ENCODE assay signal across 11 mouse cellular contexts in genomic region chr10:97265959-97266517, GRCm38 (mm10).
DNase-seq lines count a peak whose midpoint lies in the region; ATAC-seq lines count a peak whose summit lies in the region.
"Had no signal": no experiment of that assay in that cellular context is flagged by ENCODE, and none has a peak within 500 bp of the region (broad histone marks: within the 10 kb centered on the region; RNA-seq: fewer than 3 reads in every experiment).

No protein-coding gene starts in this region.

- no peak overlapping the region; the same call in 1 of the 2 replicates for H3K27ac ChIP-seq in limb, embryonic 10.5 days
- H3K27ac ChIP-seq in liver, embryonic 12.5 days, result no peak overlapping the region
- H3K27ac ChIP-seq: limb, embryonic 15.5 days had no signal

- H3K4me1 ChIP-seq in limb, embryonic 10.5 days, result peaks cover 17% of the 10 kb centered on the region
- H3K4me1 ChIP-seq in liver, embryonic 12.5 days, result no peaks in the 10 kb centered on the region

- no peaks in the 10 kb centered on the region for H3K9me3 ChIP-seq in limb, embryonic 10.5 days (replicated peaks)
- H3K9me3 ChIP-seq in liver, embryonic 12.5 days (replicated peaks), result no peaks in the 10 kb centered on the region
- H3K9me3 ChIP-seq: limb, embryonic 15.5 days had no signal

- peak; percentile 4 to 6 for DNase-seq in kidney, postnatal 4 days
- no peak for DNase-seq in kidney, postnatal 36 days
- peak; percentile 92 for DNase-seq in NIH3T3 (ENCODE audit: low read depth)
- DNase-seq in embryo, embryonic 9.5 days (ENCODE audit: extremely low spot score), result peak; percentile 9
- DNase-seq in limb, embryonic 10.5 days (ENCODE audit: low spot score), result peak; percentile 64
- DNase-seq in gastrocnemius, postnatal 36 days, result no peak
- DNase-seq in adrenal gland, adult 2 months, result no peak
- DNase-seq: kidney, adult 18-20 months; thymus, postnatal 25 days had no signal

- no peak overlapping the region for H3K9ac ChIP-seq in liver, embryonic 12.5 days
- H3K9ac ChIP-seq: limb, embryonic 15.5 days had no signal

- H3K36me3 ChIP-seq in limb, embryonic 10.5 days, result no peaks in the 10 kb centered on the region
- no peaks in the 10 kb centered on the region for H3K36me3 ChIP-seq in liver, embryonic 12.5 days
- H3K36me3 ChIP-seq: limb, embryonic 15.5 days had no signal

- no peak overlapping the region for H3K4me2 ChIP-seq in liver, embryonic 12.5 days
- H3K4me2 ChIP-seq: limb, embryonic 15.5 days had no signal

- H3K27me3 ChIP-seq in limb, embryonic 10.5 days (ENCODE audit: low read depth, poor library complexity, severe bottlenecking), result no peaks in the 10 kb centered on the region
- no peaks in the 10 kb centered on the region for H3K27me3 ChIP-seq in liver, embryonic 12.5 days (replicated peaks)
- H3K27me3 ChIP-seq: limb, embryonic 15.5 days had no signal

- ATAC-seq in liver, embryonic 12.5 days, result no peak

- intact Hi-C loops in gastrocnemius, postnatal 36 days (cut with DNase I), result no loop called here

- no peak overlapping the region for H3K4me3 ChIP-seq in limb, embryonic 10.5 days
- no peak overlapping the region for H3K4me3 ChIP-seq in liver, embryonic 12.5 days
- H3K4me3 ChIP-seq: limb, embryonic 15.5 days had no signal

- 39% methylated on average over 6 of the region's 6 CpGs for WGBS in limb, embryonic 10.5 days
- WGBS in liver, embryonic 12.5 days (ENCODE audit: insufficient replicate concordance), result 73% methylated on average over 6 of the region's 6 CpGs

Comparison
In these comparisons a context has a peak if more than half of its experiments do, and no peak if none do; other contexts are left out.
1. DNase-seq: peak in kidney, postnatal 4 days (2 of 2), NIH3T3 (single experiment), embryo, embryonic 9.5 days (single experiment) and limb, embryonic 10.5 days (single experiment); none in kidney, postnatal 36 days (0 of 2), gastrocnemius, postnatal 36 days (0 of 2) and adrenal gland, adult 2 months (single experiment).